Mouse (Mus musculus): ENCODE measurements around the gene Vamp3.

Gene Vamp3

DNA sequence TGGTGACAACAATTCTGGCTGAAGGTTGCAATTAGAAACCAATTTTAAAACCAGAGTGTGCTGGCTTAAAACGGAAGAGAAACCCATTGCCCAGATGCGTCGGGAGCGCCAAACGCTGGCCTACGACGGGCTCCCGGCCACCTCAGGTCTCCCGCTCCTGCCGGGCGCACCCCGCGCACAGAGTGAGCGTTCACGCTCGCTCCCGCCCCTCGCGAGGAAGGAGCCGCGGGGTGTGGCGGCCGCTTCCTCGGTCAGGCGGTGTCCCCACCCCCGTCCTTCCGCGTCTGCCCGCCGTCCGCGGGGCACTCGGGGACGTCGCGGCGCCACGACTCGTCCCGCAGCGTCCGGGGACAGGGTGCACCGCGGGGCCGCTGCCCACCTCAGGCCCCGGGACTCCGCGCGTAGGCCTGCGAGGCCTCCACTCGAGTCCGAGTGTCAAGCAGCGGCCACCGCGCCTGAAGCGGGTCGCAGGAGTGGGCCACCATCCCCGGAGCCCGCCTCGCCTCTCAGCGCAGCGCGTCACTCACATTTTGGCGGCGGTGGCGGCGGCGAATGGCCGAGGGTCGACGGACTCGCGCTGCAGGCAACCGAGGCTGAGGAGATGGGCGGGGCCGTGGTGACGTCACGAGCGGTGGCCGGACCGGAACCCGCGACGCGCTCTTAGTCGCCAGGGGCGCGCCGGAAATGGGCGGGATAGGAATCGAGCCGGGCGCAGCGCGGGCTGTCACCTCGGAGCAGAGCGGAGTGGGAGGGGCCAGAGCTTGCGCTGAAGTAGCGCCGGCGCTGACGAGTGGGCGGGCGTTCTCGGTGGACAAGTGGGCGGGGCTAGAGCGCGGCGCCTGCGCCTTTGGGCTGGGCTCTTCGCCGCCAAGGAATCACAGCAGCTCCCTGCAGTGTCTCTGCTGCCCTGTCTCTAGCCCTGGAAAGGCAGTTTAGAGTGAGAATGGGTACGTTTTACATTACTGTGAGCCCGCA is at the start of gene Vamp3:
Gene Vamp3, minus strand, starts transcription at position 617 of the 975 bp plus-strand sequence.
- in situ Hi-C loops (cut with MboI; ENCODE audit: low pct_unique_long_range_greater_than_20kb in 1 of 2, low sequenced_read_pairs in 2 of 2, unreplicated experiment in 1 of 2): no loop called here

DNA sequence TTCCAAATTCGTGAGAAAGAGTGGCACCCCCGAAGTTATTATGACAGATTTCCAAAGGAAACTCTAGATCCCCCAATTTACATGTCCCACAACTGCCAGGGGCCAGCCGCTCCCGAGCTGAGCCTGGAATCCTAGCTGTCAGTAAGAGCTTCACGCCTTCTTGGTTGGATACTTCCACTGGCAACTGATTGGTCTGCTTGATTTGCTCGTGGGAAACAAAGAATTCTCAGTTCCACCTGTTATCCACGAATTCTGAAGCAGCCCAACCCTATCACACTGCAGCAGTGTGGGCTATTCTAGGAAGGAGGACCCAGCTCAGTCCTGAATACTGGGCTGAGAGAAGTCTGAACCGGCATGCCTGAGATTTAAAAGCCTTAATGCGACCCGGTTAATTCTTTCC is 48.7 kb upstream of the Vamp3 start:
- in situ Hi-C loops (cut with MboI; ENCODE audit: low pct_unique_long_range_greater_than_20kb in 1 of 2, low sequenced_read_pairs in 2 of 2, unreplicated experiment in 1 of 2): no loop called here

GRCm38 (mm10) chr4:151105886-151106285 is 48.1 kb upstream of the Vamp3 start:
- in situ Hi-C loops (cut with MboI; ENCODE audit: low pct_unique_long_range_greater_than_20kb in 1 of 2, low sequenced_read_pairs in 2 of 2, unreplicated experiment in 1 of 2): no loop called here

- in situ Hi-C loops (cut with MboI; ENCODE audit: low pct_unique_long_range_greater_than_20kb in 1 of 2, low sequenced_read_pairs in 2 of 2, unreplicated experiment in 1 of 2): no loop called here
Measured at GRCm38 (mm10) chr4:151104147-151104546, 46.4 kb upstream of the Vamp3 start.

DNA sequence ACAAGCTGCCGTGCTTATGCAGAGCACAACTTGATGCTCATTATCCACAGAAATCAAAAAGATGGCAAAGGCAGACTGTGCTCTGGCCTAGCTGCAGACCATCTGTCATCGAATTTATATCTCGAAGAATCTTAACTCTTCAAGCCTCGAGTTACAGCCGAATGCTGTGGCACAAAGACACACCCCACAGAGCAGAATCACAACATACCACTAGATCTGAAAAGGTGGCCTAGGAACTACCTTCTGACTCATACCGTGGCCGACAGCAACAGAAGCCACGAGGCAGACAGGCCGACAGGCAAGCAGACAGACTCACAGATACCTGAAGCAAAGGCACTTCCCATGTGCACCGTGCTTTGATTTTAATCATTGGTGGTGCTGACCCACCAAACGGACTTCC is 45.9 kb upstream of the Vamp3 start:
- in situ Hi-C loops (cut with MboI; ENCODE audit: low pct_unique_long_range_greater_than_20kb in 1 of 2, low sequenced_read_pairs in 2 of 2, unreplicated experiment in 1 of 2): no loop called here

DNA sequence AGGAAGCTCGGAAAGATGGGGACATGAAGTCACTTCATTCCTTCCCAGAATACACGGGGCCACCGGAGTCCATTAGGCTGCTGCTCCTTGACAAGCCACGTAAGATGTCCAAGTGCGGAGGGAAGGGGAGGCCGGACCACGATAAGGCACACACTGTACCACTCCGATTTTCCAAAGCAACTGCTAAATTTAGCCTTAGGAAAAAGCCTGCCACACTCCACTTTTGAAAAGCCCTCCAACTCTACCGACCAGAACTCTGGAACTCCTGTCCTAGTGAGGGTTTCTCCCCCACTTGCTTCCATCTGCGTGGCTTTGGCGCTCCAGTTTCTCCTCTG is 39.3 kb upstream of the Vamp3 start:
- in situ Hi-C loops (cut with MboI; ENCODE audit: low pct_unique_long_range_greater_than_20kb in 1 of 2, low sequenced_read_pairs in 2 of 2, unreplicated experiment in 1 of 2): no loop called here

- in situ Hi-C loops (cut with MboI; ENCODE audit: low pct_unique_long_range_greater_than_20kb in 1 of 2, low sequenced_read_pairs in 2 of 2, unreplicated experiment in 1 of 2): no loop called here
Measured at GRCm38 (mm10) chr4:151096334-151097103, 38.8 kb upstream of the Vamp3 start.

- in situ Hi-C loops (cut with MboI; ENCODE audit: low pct_unique_long_range_greater_than_20kb in 1 of 2, low sequenced_read_pairs in 2 of 2, unreplicated experiment in 1 of 2): no loop called here
Measured at GRCm38 (mm10) chr4:151095207-151095606, 37.4 kb upstream of the Vamp3 start.

DNA sequence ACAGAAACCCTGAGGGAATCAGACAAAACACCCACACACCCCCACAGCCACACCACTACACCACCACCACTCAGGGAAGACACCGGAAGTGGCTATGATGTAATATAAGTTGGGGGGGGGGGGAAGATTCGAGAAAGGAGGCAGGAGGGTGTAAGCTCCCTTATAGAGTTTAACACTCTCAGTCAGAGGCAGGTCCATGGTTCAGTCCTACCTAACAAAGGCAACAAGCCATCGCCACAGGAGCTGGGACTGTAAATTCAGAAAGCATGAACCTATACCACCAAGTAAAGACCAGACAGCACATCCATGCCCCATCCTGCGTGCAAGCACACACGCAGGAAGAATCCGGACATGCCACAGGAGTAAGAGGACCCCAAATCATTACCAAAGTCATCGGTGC is 31.5 kb upstream of the Vamp3 start, which contains the start of gene Gm13090:
Gene Gm13090, plus strand, starts transcription at position 301 of the 400 bp plus-strand sequence.
- in situ Hi-C loops (cut with MboI; ENCODE audit: low pct_unique_long_range_greater_than_20kb in 1 of 2, low sequenced_read_pairs in 2 of 2, unreplicated experiment in 1 of 2): no loop called here

DNA sequence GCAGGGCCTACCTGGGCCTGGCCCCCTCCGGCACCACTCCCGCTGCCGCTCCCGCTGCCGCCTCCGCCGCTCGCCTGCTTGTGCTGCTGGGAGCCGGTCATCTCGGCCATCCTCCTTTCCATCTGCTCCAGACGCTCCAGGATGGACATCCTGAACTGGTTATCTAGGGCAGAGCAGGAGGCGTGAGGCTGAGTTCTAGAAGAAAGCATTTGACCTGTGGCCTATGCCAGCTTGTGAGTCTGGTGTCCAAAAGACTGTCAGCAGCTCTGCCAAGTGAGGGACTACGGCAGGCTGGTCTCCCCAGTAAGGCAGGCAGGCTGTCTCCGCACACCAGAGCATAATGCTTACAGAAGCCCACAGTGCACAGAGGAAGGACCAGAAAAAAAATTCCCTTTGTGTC is 31.1 kb upstream of the Vamp3 start:
- in situ Hi-C loops (cut with MboI; ENCODE audit: low pct_unique_long_range_greater_than_20kb in 1 of 2, low sequenced_read_pairs in 2 of 2, unreplicated experiment in 1 of 2): no loop called here

DNA sequence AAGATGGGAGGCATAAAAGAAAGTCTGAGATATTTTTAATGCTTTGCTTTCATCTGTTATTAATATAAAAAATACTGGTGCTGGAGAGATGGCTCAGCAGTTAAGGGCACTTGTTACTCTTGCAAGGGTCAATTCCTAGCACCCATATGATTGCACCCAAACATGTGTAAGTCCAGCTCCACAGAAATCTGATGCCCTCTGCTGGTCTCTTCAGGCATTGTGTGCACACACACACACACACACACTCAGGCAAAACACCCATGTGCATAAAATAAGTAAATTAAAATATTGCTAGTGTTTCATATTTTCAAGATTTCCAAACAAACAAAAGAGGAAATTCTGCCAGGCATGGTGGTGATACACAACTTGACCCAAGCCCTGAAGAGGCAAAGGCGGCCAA is 29.6 kb upstream of the Vamp3 start:
- in situ Hi-C loops (cut with MboI; ENCODE audit: low pct_unique_long_range_greater_than_20kb in 1 of 2, low sequenced_read_pairs in 2 of 2, unreplicated experiment in 1 of 2): no loop called here

- in situ Hi-C loops (cut with MboI; ENCODE audit: low pct_unique_long_range_greater_than_20kb in 1 of 2, low sequenced_read_pairs in 2 of 2, unreplicated experiment in 1 of 2): no loop called here
Measured at GRCm38 (mm10) chr4:151083027-151083426, 25.3 kb upstream of the Vamp3 start.

GRCm38 (mm10) chr4:151081977-151082376 is 24.2 kb upstream of the Vamp3 start:
- in situ Hi-C loops (cut with MboI; ENCODE audit: low pct_unique_long_range_greater_than_20kb in 1 of 2, low sequenced_read_pairs in 2 of 2, unreplicated experiment in 1 of 2): no loop called here

DNA sequence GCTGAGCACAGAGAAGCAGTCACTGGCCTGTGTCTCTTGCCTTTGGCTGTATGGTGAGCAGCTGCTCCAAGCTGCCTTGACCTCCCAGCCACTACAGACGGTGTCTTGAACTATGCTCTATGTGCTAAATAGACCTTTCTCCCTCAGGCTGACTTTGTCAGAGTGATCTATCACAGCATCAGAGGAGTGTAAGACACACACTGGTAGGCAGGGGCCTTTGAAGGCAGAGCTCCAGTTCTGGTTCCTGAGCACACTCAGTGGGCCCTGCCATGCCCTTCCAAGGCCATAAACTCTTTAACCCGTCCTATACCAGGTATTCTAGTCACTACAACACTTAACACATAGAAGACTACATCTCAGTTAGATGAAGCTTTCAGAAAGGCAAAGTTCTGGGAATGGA is 23.6 kb upstream of the Vamp3 start:
- in situ Hi-C loops (cut with MboI; ENCODE audit: low pct_unique_long_range_greater_than_20kb in 1 of 2, low sequenced_read_pairs in 2 of 2, unreplicated experiment in 1 of 2): no loop called here

GRCm38 (mm10) chr4:151074817-151075216 is 17.1 kb upstream of the Vamp3 start:
- in situ Hi-C loops (cut with MboI; ENCODE audit: low pct_unique_long_range_greater_than_20kb in 1 of 2, low sequenced_read_pairs in 2 of 2, unreplicated experiment in 1 of 2): loop anchor here (5.0 kb wide), 1 partner anchor 67 kb away; no protein-coding TSS in a partner anchor

GRCm38 (mm10) chr4:151073108-151073744 is 15.5 kb upstream of the Vamp3 start:
- in situ Hi-C loops (cut with MboI; ENCODE audit: low pct_unique_long_range_greater_than_20kb in 1 of 2, low sequenced_read_pairs in 2 of 2, unreplicated experiment in 1 of 2): no loop called here

GRCm38 (mm10) chr4:151070962-151071361 is 13.2 kb upstream of the Vamp3 start:
- in situ Hi-C loops (cut with MboI; ENCODE audit: low pct_unique_long_range_greater_than_20kb in 1 of 2, low sequenced_read_pairs in 2 of 2, unreplicated experiment in 1 of 2): no loop called here

- in situ Hi-C loops (cut with MboI; ENCODE audit: low pct_unique_long_range_greater_than_20kb in 1 of 2, low sequenced_read_pairs in 2 of 2, unreplicated experiment in 1 of 2): no loop called here
Measured at GRCm38 (mm10) chr4:151068751-151069150, 11.0 kb upstream of the Vamp3 start.

DNA sequence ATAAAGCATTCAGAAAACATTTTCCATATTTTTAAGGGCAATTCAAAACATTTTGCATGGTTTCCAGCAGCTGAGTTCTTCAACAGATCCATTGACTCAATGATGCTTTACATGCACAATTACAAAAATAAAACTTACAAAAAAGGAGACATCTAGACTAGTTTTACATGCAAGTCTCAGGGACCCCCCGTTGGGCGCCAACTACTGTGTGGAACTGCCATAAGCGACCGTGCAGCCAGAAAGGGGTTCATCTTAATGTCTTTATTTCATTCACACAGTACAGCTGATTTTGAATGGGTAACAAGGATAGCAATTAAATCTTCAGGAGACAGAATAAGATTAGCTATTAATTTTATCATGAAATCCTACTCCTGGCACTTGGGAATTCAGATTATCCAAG is 1.8 kb upstream of the Vamp3 start:
- in situ Hi-C loops (cut with MboI; ENCODE audit: low pct_unique_long_range_greater_than_20kb in 1 of 2, low sequenced_read_pairs in 2 of 2, unreplicated experiment in 1 of 2): no loop called here

Data from mouse embryonic stem cell (cell line).